Mouse (Mus musculus) brain, embryonic 14.5 days (tissue): ENCODE measurements at regions not wholly inside any gene's neighbourhood (a gene's known extent, or its start where the extent isn't known, plus 50 kb on each side); places are given as distances from the start of the nearest gene placed in this dataset.

Experiments used
- DNase-seq: peaks from one replicate; pipeline ENCODE4 v3.0.0-alpha.2; 2011; ENCODE audit warnings: low read depth
- CTCF ChIP-seq: fragments of 200-500 bp; IDR thresholded peaks from 2 replicates; pipeline ENCODE4 v1.5.1; 2012; ENCODE audit warnings: inconsistent platforms, mild to moderate bottlenecking, moderate library complexity, borderline replicate concordance; ENCODE audit not compliant: insufficient read depth, insufficient read length; ENCODE audit errors: extremely low read depth
- POLR2A ChIP-seq: fragments of 200-500 bp; IDR thresholded peaks from 2 replicates; pipeline ENCODE4 v1.6.1; 2012; ENCODE audit warnings: mild to moderate bottlenecking, inconsistent platforms, borderline replicate concordance; ENCODE audit not compliant: poor library complexity, insufficient read depth, insufficient read length, severe bottlenecking; ENCODE audit errors: extremely low read depth

DNA sequence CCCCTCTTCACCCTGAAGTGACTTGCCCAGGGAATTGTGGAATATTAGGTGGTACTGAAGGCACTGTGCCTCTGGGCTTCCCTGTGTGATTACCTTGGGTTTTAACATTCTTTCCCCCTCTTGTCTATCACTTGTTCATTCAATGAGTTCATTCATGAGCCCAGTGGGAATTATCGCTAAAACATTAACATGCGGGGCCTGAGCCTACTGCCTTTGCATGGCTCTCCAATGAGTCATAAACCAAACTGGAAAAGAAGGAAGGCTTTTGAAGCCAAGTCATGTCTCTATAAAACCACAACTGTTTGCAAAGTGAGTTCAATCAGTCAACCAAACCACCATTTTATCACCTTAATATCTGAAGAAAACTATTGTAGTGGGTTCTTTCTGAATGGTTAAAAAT lies 173.8 kb downstream of the Moxd1 start:
- TF ChIP-seq POLR2A: no peak
- TF ChIP-seq CTCF: no peak
- DNase-seq: no peak

DNA sequence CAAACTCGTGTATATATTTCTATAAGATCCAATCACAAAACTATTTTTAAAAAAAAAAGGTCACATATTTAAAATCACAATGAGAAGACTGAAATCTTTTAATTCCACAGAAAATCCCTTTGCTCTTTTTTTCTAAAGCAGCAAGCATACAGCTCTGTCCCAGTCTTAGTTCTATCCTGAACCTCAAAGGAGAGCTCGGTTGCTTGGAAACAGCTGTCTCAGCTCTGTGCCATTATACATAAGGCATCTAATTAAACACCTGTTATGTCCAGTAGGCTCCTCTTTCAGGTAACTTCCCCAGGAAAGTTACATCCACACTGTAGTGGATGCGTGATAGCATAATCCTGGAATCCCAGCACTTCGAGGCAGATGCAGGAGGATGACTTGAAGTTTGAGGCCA lies 181.5 kb downstream of the Moxd1 start:
- DNase-seq: peak; percentile 31
- TF ChIP-seq POLR2A: no peak
- no peak for TF ChIP-seq CTCF

DNA sequence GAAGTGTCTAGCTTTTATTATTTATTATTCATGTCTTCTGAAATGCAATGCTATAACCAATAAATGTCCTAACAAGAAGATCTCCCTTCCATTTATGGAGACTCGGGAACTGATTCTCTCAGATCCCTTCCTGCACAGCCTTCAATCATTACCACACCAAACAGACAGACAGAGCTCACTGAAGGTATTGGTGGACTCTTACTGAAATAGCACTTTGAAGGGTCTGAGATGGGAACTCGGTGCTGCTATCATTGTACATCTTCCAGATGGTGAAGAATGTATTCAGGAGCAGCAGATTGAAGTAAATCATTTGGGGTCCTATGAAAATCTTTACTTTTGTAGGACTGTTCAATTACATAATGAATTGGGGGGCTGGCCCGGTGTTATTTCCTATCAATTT lies 183.6 kb downstream of the Moxd1 start:
- TF ChIP-seq CTCF: no peak
- no peak for TF ChIP-seq POLR2A
- peak; percentile 15 for DNase-seq

DNA sequence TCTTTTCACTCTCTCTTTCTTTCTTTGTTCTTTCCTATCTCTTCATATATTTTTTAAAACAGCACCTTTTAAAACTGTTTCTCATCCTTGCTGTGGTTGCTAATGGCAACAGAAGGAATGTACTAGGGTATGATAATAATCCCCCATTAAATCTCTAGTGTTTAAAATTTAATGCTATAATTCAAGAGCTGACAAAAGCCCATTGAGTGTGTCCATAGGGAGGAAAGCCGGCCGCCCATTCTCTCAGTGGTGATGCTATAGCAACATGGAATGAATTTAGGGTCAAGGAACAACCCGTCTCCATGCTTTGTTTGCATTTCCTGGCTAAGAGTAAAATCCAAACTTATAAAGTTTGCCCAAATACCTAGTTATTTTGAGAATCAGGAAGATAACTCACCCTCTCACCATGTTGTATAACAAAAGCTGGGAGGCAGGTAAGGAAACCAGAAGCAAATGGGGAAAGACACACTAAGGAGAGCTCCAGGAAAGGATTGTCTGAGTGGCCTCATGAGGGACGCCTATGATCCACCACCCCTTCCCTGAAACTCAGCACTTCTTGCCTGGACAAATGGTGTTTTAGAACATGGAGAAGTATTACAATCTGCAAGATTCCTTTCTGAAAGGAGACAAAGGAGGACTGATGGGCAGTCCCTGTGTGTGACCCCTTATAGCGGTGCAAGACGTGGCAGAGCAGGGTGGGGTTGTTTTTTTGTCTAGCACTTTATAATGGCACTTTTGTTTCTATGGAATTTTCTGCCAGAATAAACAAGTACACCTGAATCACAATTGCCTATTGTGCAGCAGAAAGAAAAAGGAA lies 184.3 kb downstream of the Moxd1 start:
- peak; percentile 55 for DNase-seq
- TF ChIP-seq CTCF (no peak), POLR2A (no peak)

DNA sequence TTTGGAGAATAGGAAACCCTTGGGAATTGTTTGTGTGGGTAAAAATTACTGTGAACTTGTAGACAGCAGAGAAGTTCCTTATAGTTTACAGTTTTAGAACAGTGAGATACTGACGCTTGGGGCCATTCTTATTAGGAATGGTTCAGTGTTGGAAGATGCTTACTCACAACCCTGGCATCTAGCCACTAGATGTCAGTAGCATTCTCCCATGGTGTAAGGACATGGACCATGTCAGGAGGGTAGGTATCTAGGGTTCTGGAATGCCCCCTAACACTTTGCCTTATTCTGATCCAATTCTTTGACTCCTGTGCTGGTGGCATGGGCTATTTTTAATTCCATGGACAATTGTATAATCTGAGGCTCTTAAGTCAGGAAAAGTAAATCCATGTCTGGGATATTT lies 185.3 kb upstream of the Ccn2 start:
- peak; percentile 49; the same call in 1 of the 2 replicates for TF ChIP-seq CTCF
- no peak for TF ChIP-seq POLR2A
- DNase-seq: peak; percentile 47

DNA sequence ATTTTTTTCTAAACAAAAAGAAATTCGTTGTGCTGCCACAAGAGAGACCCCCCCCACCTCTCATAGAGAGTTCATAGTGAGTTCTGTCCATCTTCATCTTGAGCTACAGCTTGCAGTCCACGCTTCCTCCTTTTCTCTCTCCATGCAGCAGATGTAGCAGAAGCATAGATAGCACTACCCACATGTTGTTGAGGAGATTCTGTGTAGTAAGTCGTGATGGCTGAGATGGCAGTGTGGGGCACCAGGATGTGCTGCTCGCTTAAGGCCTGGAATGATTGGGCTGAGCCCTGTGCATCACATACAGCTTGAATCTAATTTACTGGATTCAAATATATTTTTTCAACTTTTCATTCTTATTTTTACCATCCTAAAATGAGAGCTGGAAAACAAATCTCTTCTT lies 184.4 kb upstream of the Ccn2 start:
- TF ChIP-seq CTCF: no peak
- DNase-seq: no peak

DNA sequence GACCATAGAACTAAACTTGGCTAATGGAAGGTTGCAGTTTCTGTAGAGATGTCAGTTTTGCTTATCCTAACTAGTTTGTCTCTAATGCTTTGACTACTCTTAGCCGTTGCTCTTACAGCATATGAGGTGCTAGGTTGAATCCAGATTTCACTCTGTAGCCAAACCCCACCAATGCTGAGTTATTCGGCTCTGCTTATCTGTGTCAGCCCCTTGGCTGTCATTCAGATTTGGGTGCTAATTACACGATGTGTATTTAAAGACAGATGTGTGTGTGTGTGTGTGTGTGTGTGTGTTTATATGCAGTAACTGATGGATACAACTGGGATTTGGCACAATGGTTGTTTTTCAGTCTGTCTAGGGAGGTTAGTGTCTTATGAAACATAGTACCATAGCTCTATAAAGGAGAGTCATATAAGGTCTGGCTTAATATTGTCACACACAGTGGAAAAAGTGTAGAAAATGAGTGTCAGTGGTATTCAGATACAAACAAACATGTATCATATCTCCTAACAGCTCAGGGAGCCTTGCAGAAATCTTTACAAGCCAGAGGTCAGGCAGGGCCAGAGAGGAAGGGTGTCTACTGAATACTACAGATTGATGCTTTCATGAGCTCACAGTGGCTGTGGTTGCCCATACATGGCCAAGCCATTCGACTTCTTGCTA lies 172.6 kb upstream of the Ccn2 start:
- TF ChIP-seq CTCF: no peak
- no peak for TF ChIP-seq POLR2A
- no peak for DNase-seq

DNA sequence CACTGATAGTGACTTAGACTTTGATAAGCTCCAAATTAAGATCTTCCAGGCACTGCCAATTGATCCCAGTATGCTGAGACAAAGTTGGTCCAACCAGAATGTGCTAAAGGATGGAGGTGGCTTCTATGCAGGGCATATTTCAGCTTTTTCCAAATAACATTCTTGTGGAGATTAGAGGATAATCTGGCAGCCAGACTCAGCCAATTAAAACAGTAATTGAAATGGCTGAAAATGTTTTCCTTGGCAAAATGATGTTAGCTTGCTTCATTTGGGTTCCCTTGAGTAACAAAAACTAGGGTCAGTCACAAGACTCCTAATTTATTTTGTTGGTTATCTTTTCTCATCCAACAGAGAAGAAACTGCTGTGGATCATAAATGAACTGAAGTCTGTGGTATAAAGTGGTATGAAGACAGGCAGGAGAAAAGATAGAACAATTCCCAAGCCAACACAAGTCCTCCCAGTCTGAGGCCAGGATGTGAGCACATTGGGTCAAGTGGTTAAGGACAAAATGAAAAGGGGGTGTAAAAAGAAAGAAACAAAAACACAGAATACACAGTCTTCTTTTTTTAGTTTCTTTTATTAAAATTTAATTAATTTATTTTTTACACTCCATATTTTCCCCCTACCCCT lies 161.4 kb upstream of the Ccn2 start:
- no peak for TF ChIP-seq POLR2A
- TF ChIP-seq CTCF: no peak
- peak; percentile 27 for DNase-seq

DNA sequence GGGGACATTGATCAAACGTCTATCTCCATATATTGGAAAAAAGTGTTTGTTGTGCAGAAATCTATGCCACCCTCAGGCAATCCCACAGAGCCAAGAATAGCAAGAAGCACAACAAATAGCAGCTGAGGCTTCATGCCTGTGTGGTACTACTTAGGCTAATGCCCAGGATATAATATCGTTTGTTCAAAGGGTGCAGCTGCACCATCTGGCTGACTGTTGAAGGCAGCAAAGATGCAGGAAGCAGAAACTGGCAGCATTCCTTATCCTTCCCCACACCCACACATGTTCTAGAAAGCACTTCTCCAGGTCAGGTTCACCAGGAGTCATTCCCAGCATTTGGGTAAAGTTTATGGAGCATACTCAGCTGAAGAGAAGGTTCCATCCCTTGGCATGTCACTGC lies 158.1 kb upstream of the Ccn2 start:
- peak; percentile 47 for DNase-seq
- TF ChIP-seq CTCF: no peak
- no peak for TF ChIP-seq POLR2A

DNA sequence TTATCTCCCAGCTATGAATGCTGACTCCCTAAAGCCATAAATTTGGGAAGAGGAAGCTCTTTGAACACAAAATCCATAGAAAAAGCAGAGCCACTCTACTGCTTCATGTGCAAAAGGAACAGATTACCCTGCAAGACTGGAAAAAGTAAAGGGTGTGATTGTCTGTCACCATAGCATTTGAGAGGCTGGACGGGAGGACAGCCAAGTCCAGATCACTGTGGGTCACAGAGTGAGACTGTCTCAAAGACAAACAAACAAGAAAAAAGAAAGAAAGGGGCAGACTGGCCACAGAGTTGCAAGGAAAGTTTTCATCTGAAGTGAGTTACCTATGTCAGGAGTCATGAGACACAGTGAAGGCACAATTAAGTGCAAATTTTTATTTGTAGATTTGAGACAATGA lies 150.7 kb upstream of the Ccn2 start:
- peak; percentile 22 for DNase-seq
- TF ChIP-seq POLR2A (no peak), CTCF (no peak)

DNA sequence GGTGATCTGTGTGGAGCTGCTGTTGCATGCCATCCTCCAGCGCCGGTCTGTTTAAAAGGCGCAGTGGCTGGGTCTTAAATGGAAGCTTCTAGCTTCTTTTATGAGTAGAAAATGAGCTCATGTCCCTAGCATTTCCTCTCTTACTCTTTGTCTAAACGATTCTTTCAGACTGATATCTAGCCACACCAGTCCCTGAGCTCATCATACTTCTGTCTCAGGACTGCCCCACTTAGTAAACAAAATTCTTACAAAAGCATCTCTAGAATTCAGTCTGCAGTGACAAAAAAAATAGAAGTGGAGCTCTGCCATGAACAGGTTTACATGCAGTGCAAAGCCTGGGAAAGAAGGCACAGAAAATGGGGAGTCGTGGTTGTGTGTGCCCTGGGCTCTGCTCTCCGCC lies 150.2 kb upstream of the Ccn2 start:
- no peak for TF ChIP-seq POLR2A
- TF ChIP-seq CTCF: no peak
- no peak for DNase-seq
